Mouse (Mus musculus) cerebral cortex, adult 2 months (tissue): ENCODE results near the gene Ogfr.

Experiments
- WGBS: fragments of 180-500 bp; shearing (Covaris S2); methylation state at CpG from one replicate; pipeline ENCODE4 v1.1.7; 2018; 5-methylcytosine and 5-hydroxymethylcytosine counted together

Ogfr gene

DNA sequence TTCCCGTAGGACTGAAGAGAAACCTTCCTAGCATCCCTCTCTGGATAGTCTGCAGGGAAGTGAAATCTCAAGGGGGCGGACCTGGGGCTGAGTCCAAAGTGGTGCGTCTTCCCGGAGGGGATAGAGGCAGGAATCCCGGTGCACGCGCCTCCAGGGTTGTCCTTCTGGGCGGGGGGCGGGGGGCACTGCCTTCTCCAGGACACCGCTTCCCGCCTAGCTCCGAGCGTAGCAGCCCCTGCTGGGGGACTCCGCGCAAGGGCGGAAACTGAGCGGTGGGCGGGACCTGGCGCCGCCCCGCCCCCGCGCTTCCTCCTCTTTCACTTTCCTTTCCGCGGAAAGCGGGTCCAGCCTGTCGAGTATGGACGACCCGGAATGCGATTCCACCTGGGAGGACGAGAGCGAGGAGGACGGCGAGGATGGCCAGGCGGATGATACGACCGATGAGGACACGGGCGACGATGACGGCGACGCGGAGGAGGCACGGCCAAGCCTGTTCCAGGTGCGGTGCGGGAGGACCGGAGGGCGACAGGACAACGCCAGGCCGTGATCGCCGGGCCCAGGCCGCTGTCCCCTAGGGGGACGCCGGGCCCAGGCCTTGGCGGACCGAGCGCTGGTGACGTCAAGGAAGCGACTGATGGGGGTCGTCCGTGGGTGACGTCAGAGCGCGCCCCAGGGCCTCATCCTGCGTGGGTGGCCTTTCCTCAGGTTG is at the start of gene Ogfr:
Gene Ogfr, plus strand, starts transcription at position 123 of the 709 bp plus-strand sequence.
- WGBS, result under 1% methylated on average over 67 of the region's 67 CpGs

DNA sequence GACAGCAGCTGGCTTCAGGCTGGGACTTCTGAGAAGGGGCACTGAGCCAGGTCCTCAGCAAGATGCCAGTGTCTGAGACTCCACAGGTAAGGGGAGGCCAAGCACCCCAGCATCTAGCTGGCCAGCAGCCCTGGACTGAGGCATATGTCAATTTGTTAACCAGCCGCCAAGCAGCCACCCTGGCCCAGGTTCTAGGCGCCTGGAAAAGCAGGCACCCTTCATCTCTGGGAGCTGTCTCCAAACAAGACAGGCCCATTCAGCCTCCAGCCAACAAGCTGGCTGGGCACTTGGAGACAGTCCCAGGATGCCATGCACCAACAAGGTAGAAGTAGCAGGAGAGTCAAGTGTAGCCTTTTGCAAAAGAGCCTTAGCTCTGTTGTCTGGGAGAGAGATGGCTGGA is 45.4 kb upstream of the Ogfr start:
- 70% methylated on average over 2 of the region's 2 CpGs for WGBS

- 78% methylated on average over 18 of the region's 18 CpGs for WGBS
These were observed 44.0 kb upstream of the Ogfr start for GRCm38 (mm10) chr2:180545046-180545445.

DNA sequence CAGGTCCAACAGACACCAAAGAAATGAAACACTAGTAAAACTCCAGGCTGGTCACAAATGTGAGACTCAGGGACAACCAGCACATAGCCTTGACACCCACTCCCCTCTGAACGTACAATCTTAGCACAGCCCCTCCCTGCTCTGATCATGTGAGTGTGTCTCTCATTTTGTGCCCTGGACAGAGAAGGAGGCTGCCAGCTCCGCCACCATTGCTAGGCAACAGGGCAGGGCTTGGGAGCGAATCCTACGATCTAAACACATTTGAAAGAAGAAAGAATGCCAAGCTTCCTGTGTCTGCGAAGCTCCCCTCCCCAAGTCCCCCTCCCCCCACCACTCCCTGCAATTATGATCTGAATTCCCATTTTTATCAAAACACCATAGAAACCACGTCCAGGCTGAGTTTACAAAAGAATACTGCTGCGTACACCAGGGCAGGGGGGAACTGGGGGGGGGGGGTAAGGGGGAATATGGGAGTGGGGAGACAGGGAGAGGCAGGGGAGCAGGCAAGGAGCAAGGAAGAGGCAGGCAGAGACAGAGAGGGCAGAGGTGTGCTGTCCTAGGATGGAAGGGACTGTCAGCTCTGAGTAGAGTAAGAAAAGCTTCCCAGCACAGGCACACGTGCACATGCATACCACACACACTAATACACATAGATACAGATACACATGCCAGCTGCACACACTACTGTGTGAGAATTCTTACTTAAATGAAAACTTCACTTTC is 41.5 kb upstream of the Ogfr start:
- 14% methylated on average over 8 of the region's 8 CpGs for WGBS

DNA sequence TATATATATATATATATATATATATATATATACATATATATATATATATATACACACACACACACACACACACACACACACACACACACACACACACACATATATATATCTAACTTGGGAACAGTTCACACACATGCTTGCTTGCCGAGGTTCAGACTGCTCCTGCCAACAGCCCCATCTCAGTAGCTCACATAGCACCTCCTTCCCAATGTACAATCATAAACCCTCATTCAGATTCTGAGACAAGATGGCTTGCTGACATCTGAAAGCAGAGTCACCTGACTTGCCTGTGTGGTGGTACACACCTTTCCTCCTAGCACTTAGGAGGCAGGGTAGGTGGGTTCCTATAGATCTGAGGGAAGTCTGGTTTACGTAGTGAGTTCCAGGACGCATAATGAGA is 36.7 kb upstream of the Ogfr start:
- 39% methylated on average over 3 of the region's 3 CpGs for WGBS

DNA sequence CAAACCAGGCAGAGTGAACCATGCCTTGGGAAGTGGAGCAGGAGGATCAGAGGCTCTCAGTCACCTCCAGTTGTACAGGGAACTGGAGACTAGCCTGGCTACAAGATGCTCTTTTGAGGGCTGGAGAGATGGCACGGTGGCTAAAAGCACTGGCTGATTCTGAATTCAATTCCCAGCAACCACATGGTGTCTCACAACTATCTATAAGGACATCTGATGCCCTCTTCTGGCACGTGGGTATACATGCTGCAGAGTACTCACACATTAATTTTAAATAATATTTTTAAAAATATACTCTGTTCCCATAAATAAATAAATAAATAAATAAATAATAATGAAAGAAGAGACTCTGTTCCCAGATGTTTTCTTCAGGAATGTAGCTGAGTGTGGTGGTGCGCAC is 33.8 kb upstream of the Ogfr start:
- 51% methylated on average over 3 of the region's 3 CpGs for WGBS

- 73% methylated on average over 3 of the region's 3 CpGs for WGBS
These were observed 32.6 kb upstream of the Ogfr start for GRCm38 (mm10) chr2:180556470-180556869.

DNA sequence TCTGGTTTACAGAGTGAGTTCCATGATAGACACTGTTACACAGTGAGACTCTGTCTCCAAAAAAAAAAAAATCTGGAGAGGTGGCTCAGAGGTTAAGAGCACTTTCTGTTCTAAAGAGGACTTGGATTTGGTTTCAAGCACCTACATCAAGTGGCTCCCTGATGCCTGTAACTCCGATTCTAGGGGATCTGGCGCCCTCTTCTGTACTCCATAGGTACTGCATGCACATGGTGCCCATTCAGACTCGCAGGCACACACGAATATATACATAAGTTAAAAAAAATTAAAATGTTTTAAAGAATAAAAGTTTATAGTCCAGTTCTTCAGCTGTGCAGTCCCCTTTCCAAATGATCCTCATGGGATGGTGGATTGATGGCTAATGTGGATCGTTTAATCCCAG is 28.8 kb upstream of the Ogfr start:
- WGBS, result 52% methylated on average over 5 of the region's 5 CpGs

DNA sequence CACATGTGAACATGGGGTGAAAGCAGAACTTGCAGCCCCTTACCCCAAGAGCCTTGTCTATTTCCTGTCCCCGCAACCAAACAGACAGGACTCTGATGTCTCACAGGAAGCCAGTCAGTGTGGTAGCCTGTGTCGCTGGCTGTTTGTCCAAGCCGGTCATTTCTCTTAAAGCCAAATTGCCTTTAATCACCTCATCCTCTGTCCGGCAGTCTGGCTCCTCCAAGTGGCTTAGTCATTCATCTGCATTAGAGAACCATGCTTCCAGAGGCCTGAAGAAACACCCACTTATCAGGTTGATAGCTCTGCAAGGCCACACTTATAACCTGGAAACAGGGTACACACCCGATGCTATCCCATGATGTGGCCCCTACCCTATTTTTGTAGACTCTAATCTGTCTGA is 26.9 kb upstream of the Ogfr start:
- WGBS, result 73% methylated on average over 5 of the region's 5 CpGs

DNA sequence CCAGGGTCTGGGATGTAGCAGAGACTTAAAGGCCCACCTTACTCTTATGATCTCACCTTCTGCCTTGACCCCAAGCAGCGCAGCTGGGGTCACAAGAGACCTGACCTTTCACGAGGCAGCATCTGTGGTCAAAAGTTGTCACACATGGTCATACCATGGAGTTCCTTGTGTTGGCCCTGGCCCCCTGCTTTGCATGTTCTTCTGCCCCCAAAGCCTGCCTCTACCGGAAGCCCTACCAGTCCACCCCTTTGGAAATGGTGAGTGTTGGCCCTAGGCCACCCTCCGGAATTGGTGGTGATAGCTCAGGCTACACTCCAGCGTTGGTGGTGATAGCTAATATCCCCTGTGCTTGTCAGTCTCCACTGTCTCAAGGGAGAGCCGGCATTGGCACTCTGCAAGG is 25.7 kb upstream of the Ogfr start:
- 63% methylated on average over 6 of the region's 6 CpGs for WGBS

DNA sequence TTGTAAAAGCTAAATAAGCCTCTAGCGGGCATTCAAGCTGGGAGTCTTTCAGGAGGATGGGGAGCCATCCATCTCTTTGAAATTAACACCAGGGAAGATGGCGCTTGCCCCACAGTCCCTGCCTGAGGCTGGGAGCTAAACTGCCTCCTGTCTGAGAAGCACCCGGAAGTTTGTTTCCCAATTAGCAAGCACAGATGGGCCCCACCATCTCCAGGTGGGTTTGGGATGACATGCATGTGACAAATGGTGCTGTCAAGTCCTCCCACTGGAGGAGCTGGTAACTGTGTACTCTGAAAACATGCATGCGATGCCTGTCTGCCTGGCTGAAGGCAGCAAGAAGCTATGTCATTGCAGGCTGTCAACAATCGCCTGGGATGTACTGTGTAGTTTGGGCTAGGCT is 25.2 kb upstream of the Ogfr start:
- 53% methylated on average over 5 of the region's 5 CpGs for WGBS

GRCm38 (mm10) chr2:180566240-180566913 is 22.7 kb upstream of the Ogfr start:
- WGBS, result 50% methylated on average over 13 of the region's 13 CpGs

DNA sequence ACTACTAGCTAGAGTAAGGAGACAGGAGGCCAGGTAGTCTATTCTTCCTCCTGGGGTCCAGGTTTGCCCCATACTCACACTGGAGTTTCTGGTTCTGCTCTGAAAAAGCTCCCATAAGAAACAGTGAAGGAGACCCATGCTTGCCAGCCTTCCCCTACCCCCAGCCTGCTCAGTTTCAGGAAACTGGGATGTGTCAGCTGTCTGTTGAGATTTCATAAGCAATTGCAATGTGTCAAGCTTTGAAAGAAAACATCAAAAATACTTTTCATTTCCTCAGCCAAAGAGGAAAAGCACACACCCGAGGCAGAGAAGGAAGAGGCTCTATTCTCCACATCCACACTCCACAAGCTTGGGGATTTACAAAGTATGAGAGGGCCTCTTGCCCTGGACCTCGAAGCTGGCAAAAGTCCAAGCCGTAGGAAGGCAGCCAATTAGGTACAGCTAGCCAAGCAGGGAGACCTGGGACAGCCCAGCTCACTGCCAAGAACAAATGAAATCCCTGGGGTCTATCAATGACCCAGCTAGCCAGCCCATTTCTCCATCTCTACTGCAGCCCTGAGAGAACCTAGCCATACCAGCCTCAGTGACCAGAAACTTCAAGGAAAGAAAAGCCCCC is 19.9 kb upstream of the Ogfr start:
- 23% methylated on average over 3 of the region's 3 CpGs for WGBS

DNA sequence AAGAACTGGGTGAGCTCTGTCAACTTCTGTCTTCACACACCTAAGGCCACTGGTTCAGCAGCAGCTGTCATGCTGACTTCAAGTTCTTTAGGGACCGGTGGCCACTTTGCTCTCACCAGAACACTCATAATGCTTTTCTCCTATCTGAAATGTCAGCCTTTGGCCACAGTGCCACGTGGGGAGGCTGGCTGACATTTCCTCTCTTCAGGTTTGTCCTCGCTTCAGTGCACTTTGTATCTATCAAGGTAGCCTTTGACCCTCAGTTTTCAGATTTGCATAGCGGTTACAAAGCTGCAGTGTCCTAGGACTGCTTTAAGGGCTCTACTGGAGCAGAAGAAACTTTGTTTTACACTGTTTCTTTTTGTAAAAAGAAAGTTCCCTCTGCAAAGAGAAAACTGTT is 12.6 kb upstream of the Ogfr start:
- 66% methylated on average over 4 of the region's 4 CpGs for WGBS

DNA sequence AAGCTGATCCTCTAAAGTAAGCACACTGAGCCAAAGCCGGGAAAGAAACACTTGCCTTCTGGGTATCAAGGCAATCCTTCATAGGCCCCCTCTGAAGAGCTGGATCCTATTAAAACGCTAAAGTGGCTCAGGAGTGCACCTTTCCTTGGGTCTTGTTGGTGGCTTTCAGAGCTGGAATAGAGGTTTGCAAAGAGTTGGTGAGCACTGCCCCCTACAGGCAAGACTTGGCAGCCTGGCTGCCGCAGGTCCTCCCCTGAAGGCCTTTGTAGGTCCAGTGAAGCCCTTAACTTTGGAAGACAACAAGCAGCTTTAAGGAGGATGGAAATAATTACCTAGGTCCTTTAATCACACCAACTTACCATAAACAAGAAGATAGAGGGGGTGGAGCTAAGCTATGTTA is 10.4 kb upstream of the Ogfr start:
- WGBS, result 5% methylated on average over 3 of the region's 3 CpGs

- WGBS, result 71% methylated on average over 3 of the region's 3 CpGs
These were observed 8.0 kb upstream of the Ogfr start, which contains the start of gene Mrgbp for GRCm38 (mm10) chr2:180581002-180581401. TSS of gene Mrgbp (plus strand) at chr2:180581304.

DNA sequence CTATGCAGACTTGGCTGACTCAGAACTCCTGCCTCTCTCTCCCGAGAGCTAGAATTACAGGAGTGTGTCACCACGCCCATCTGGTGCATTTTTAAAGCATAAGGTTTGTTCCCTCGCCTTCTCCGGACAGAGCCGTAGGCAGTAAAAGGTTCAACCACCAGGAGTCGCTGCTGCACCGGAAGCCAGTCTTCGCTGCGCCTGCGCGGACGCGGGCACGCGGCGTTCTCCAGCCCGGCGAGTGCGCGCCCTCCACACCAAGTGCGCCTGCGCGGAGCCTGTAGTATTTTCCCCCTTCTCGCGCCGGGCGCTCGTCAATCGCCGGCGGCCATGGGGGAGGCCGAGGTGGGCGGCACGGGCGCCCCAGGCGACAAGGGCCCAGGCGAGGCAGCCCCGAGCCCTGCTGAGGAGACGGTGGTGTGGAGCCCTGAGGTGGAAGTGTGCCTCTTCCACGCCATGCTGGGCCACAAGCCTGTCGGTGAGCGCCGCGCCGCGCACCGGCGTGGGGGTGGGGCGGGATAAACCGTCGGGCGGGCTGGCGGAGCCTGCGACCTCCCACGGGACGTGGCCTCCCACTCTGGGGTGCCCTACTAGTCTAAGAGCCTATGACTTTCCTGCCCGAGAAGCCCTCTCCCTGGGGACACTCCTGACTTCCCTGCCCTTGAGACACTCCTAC is 6.4 kb upstream of the Ogfr start:
- under 1% methylated on average over 57 of the region's 57 CpGs for WGBS

- 17% methylated on average over 7 of the region's 7 CpGs for WGBS
These were observed 5.9 kb upstream of the Ogfr start for GRCm38 (mm10) chr2:180583154-180583507.

DNA sequence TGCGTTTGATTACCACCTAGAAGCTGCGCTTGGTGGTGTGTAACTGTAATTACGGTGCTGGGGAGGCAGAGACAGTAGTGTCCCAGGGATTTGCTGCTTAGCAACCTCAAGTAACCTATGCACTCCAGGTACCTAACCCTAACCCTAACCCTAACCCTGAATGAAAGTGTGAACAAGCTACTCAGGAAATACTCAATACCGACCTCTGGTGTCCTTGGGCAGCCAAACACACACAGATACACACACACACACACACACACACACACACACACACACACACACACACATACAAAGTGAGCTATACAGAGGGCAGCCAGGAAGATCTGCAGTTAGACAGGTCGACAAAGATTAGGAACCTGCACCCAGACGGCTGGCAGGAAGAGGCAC is 316 bp upstream of the Ogfr start:
- 42% methylated on average over 6 of the region's 6 CpGs for WGBS

GRCm38 (mm10) chr2:180597490-180597889 is 8.4 kb downstream of the Ogfr start, which contains the start of gene Col9a3:
TSS of gene Col9a3 (plus strand) at chr2:180597790.
- WGBS, result 68% methylated on average over 4 of the region's 4 CpGs

DNA sequence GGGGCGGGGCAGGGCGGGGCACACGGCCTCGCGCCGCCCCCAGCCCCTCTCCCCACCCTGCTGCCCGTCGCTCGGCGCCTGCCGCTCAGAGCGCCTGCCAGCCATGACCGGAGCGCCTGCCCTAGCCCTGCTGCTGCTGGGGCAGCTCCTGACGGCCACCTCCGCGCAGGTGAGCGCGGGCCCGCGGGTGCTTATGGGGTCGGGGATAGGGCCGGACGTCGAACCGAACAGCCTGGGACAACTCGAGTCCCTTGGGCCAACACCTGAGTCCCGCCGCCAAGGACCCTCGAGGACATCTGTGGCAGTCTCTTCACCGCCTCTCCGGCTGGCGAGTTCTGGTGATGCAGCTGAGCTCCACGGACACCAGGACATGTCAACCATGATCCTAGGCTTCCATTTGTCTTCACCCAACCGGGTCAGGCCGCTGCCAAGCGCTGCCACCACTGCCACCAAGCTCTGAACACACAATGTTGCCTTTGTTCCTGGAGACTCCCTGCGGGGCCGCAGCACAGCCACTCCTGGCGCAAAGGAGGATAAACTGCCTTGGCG is 9.2 kb downstream of the Ogfr start:
- 15% methylated on average over 41 of the region's 41 CpGs for WGBS
